In the genomic region with DNA sequence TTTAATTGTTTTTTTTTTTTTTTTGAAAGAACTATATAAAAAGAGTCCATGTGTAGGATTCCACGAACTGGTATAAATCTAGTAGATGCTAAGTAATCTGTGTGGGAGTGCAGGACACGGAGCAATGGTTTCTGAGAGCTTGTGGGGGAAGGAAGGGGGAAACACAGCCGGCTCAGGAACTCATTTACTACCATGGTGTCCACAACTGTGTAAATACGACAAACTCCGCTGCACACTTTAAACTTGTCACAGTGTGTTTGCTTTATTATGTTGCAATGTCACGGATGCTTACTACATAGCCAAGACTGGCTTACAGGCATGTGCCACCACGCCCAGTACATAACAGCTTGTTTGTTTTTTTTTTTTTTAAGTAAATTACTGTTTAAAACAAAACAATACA, we compare ENCODE assay signal across 30 mouse cellular contexts. TPM values are rescaled to one million over a fixed set of nuclear protein-coding genes. Genes with fewer than 3 reads are reported as not detected.
DNase-seq lines count a peak whose midpoint lies in the region; TF ChIP-seq lines count a peak whose summit lies in the region.
"Had no signal": no experiment of that assay in that cellular context is flagged by ENCODE, and none has a peak within 500 bp of the region (broad histone marks: within the 10 kb centered on the region; RNA-seq: fewer than 3 reads in every experiment).

No protein-coding gene starts in this region.

- no peak for TF ChIP-seq CTCF in liver, adult 2 months (IDR thresholded peaks at IDR 0.05; ENCODE audit: low read depth, low read length)
- no peak for TF ChIP-seq CTCF in lung, adult 2 months (IDR thresholded peaks at IDR 0.05; ENCODE audit: insufficient read depth, low read length)

- no peak overlapping the region for H3K27ac ChIP-seq in liver, adult 2 months (replicated peaks; ENCODE audit: insufficient read depth, low read depth, low read length)
- H3K27ac ChIP-seq: embryonic facial prominence, embryonic 13.5 days; forebrain, embryonic 10.5 days; forebrain, embryonic 15.5 days; heart, embryonic 13.5 days; hindbrain, embryonic 10.5 days; hindbrain, embryonic 15.5 days; limb, embryonic 10.5 days; limb, embryonic 15.5 days; lung, embryonic 15.5 days; midbrain, embryonic 12.5 days; neural tube, embryonic 13.5 days; stomach, postnatal 0 days had no signal

- peak; percentile 19 for DNase-seq in heart, adult 11 months
- DNase-seq in heart, postnatal 36 days: no peak
- peak; percentile 90 for DNase-seq in liver, adult 2 months (ENCODE audit: extremely low read depth, low read depth, low spot score)
- no peak for DNase-seq in liver
- DNase-seq in lung, postnatal 36 days: peak; percentile 43
- no peak for DNase-seq in lung, adult 2 months
- DNase-seq in embryo, embryonic 10.5 days (ENCODE audit: low spot score): no peak
- DNase-seq: adrenal gland, postnatal 14 days; cerebellum, adult 11-12 months; cerebellum, adult 9-11 months; heart, postnatal 10 days; kidney, postnatal 10 days; right cerebral cortex, postnatal 4 days; thymus, adult 18-20 months; thymus, postnatal 25 days had no signal

- no peak overlapping the region for H3K4me3 ChIP-seq in liver, adult 2 months (ENCODE audit: insufficient read depth, low read depth, low read length)
- H3K4me3 ChIP-seq in lung, adult 2 months (replicated peaks; ENCODE audit: extremely low read depth, low read depth, low read length): no peak overlapping the region
- H3K4me3 ChIP-seq: embryonic facial prominence, embryonic 13.5 days; forebrain, embryonic 10.5 days; forebrain, embryonic 15.5 days; heart, embryonic 13.5 days; hindbrain, embryonic 10.5 days; hindbrain, embryonic 15.5 days; limb, embryonic 10.5 days; limb, embryonic 15.5 days; lung, embryonic 15.5 days; megakaryocyte, embryonic 14.5 days; midbrain, embryonic 12.5 days; neural tube, embryonic 13.5 days had no signal

- no peaks in the 10 kb centered on the region for H3K79me2 ChIP-seq in liver, adult 2 months (ENCODE audit: control insufficient read depth, insufficient read depth, low read length)

- no peak for TF ChIP-seq POLR2A in liver, adult 2 months (IDR thresholded peaks at IDR 0.05; ENCODE audit: extremely low read depth, insufficient read depth, low read length)
- no peak for TF ChIP-seq POLR2A in lung, adult 2 months (IDR thresholded peaks at IDR 0.05; ENCODE audit: borderline replicate concordance, extremely low read depth, low read depth, low read length)

- H3K4me1 ChIP-seq in liver, adult 2 months (ENCODE audit: control insufficient read depth, insufficient read depth, low read length): peaks cover 6% of the 10 kb centered on the region; the same call in 1 of the 2 replicates
- no peaks in the 10 kb centered on the region for H3K4me1 ChIP-seq in lung, adult 2 months (ENCODE audit: control insufficient read depth, insufficient read depth, low read length)
- H3K4me1 ChIP-seq: midbrain, embryonic 12.5 days had no signal

- no peaks in the 10 kb centered on the region for H3K36me3 ChIP-seq in liver, adult 2 months (ENCODE audit: control insufficient read depth, insufficient read depth, low read length)
- H3K36me3 ChIP-seq: forebrain, embryonic 10.5 days; heart, embryonic 13.5 days; limb, embryonic 10.5 days; limb, embryonic 15.5 days; lung, embryonic 15.5 days; midbrain, embryonic 12.5 days had no signal

- no peak overlapping the region for H3K9ac ChIP-seq in liver, adult 2 months (ENCODE audit: low read depth, low read length)
- H3K9ac ChIP-seq: embryonic facial prominence, embryonic 13.5 days; forebrain, embryonic 15.5 days; heart, embryonic 13.5 days; hindbrain, embryonic 15.5 days; limb, embryonic 15.5 days; lung, embryonic 15.5 days; midbrain, embryonic 12.5 days; neural tube, embryonic 13.5 days had no signal

- no peaks in the 10 kb centered on the region for H3K27me3 ChIP-seq in liver, adult 2 months (ENCODE audit: control insufficient read depth, insufficient read depth, low read length)
- H3K27me3 ChIP-seq: embryonic facial prominence, embryonic 13.5 days; forebrain, embryonic 15.5 days; hindbrain, embryonic 15.5 days; limb, embryonic 15.5 days; lung, embryonic 15.5 days; neural tube, embryonic 13.5 days had no signal

- 17% methylated on average over 7 of the region's 7 CpGs for WGBS in liver, adult 2 months
- 45% methylated on average over 7 of the region's 7 CpGs for WGBS in lung, adult 2 months

- intact Hi-C loops in heart, postnatal 36 days (cut with DNase I): no loop called here

RNA-seq across cellular contexts. Expression of gene Lrrc75b, which starts 10.2 kb away (rescaled TPM):
- 1 to 10 TPM; 1.1 to 1.5 TPM for total RNA-seq in heart, postnatal 36 days (2021)
- under 0.01 TPM in 1 of 2 replicates, not detected in the other for total RNA-seq in liver, adult 2 months (2014; rRNA removed)
- 0.02 TPM in 1 of 2 replicates, not detected in the other for polyA plus RNA-seq in liver, adult 2 months (2012; rRNA removed)
- 0.30 and 0.36 TPM in 2 replicates for polyA plus RNA-seq in lung, adult 2 months (2012; rRNA removed)

RNA-seq across cellular contexts. Expression of gene Ggt1, which starts 11.5 kb away (rescaled TPM):
- total RNA-seq in heart, postnatal 36 days (2021): not detected
- 0.54 and 0.92 TPM in 2 replicates for total RNA-seq in liver, adult 2 months (2014; rRNA removed)
- 0.20 and 0.68 TPM in 2 replicates for polyA plus RNA-seq in liver, adult 2 months (2012; rRNA removed)
- polyA plus RNA-seq in lung, adult 2 months (2012; rRNA removed): 1.8 and 2.2 TPM in 2 replicates
- total RNA-seq: adrenal gland, postnatal 14 days; gastrocnemius, adult 8-10 months; heart, adult 8-10 months; heart, postnatal 10 days had no signal

RNA-seq across cellular contexts. Expression of gene Gucd1, which starts 32.1 kb away (rescaled TPM):
- 10 to 100 TPM; 41.8 to 44.2 TPM for total RNA-seq in heart, postnatal 36 days (2021)
- total RNA-seq in liver, adult 2 months (2014; rRNA removed): 115 and 138 TPM in 2 replicates
- polyA plus RNA-seq in liver, adult 2 months (2012; rRNA removed): 162 and 166 TPM in 2 replicates
- 37.0 and 49.1 TPM in 2 replicates for polyA plus RNA-seq in lung, adult 2 months (2012; rRNA removed)

RNA-seq across cellular contexts. Expression of gene Snrpd3, which starts 32.5 kb away (rescaled TPM):
- 10 to 100 TPM; 65.7 to 69.5 TPM for total RNA-seq in heart, postnatal 36 days (2021)
- total RNA-seq in liver, adult 2 months (2014; rRNA removed): 26.6 and 29.1 TPM in 2 replicates
- polyA plus RNA-seq in liver, adult 2 months (2012; rRNA removed): 12.5 and 21.0 TPM in 2 replicates
- 11.5 and 17.2 TPM in 2 replicates for polyA plus RNA-seq in lung, adult 2 months (2012; rRNA removed)

RNA-seq across cellular contexts. Expression of gene Ggt5, which starts 39.3 kb away (rescaled TPM):
- 1 to 10 TPM; 5.4 to 9.0 TPM for total RNA-seq in heart, postnatal 36 days (2021)
- 1.2 and 2.0 TPM in 2 replicates for total RNA-seq in liver, adult 2 months (2014; rRNA removed)
- polyA plus RNA-seq in liver, adult 2 months (2012; rRNA removed): 7.0 and 10.6 TPM in 2 replicates
- 35.5 and 39.7 TPM in 2 replicates for polyA plus RNA-seq in lung, adult 2 months (2012; rRNA removed)

Comparison
In these comparisons a context has a peak if more than half of its experiments do, and no peak if none do; other contexts are left out.
1. DNase-seq: peak in heart, adult 11 months (single experiment), liver, adult 2 months (single experiment) and lung, postnatal 36 days (single experiment); none in heart, postnatal 36 days (0 of 2), liver (single experiment), lung, adult 2 months (single experiment) and embryo, embryonic 10.5 days (single experiment).